Mouse (Mus musculus): ENCODE data around the gene Rin3. TPM values are rescaled to one million over a fixed set of nuclear protein-coding genes. Genes with fewer than 3 reads are reported as not detected.
A peak's percentile ranks its signal among the peaks of the same experiment; 100 is the strongest.

The Rin3 gene
- polyA plus RNA-seq, 1 experiment from 2014 or later: 5.7 TPM

DNA sequence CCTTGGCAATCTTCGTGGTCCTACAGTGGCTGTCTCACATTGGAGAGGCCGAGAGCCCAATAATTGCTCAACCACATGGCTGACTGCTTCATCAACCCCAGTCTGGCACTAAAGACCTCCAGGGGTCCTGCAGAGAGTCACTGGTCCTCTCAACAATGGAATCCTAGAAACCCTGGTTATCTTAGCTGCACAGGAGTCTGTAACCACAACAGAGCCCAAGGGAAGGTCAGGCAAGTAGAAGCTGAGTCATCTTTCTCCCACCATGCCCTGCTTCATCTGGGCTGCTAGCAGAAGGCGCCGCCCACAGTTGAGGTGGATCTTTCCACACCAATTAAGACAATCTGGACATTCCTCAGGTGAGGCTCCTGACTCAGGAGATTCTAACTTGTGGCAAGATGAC is 76.5 kb downstream of the Rin3 start:
- ATAC-seq (ENCODE audit: low read depth): peak; percentile 34; the same call in 1 of the 2 replicates

DNA sequence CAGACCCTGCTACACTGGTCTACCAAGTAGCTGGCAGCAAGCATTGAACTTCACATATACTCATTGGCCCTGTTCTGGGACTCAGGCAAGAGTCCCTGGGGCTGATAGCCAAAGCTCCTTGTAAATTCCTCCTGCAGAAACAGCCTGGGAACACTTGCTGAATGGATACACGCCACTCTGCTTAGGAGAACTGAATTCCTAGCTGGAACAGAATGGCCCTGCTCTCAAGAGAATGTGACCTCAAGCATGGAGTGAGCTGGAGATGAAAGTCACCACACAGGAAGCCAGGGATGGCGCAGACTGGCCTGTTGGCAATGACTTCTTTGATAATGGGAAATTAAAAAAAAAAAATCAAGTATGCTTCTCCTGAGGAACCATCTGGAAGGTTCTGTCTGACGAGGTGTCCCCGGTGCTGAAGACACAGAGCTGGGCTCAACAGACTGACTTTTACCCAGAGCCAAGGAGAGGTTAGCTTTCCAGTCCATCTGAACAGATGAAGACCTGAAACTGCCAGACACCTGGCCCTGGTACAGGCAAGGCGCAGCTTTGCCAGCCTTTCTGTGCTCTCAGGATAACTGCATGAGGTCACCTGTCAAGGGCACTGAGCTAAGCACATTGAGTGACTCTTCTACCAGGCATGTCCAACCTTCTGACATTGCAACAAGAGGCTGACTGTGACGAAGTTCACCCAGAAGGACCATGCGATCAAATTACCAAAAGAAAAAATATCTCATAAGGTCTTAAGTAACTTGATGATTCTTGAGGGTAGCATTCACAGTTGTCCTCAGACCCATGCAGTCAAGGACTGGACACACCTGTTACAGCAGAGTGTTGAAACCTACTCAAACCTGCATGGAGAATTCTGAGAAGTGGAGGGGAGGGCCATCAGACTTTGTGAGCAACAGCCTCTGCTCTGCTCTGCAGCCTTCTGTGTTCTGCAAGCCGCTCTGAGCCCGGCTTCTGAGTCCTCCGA is 78.6 kb downstream of the Rin3 start:
- H3K4me3 ChIP-seq (replicated peaks): no peak overlapping the region
- no peak overlapping the region for H3K27ac ChIP-seq
- WGBS (ENCODE audit: insufficient replicate concordance): 70% methylated on average over 10 of the region's 10 CpGs
- peaks cover 8% of the 10 kb centered on the region; the same call in 1 of the 2 replicates for H3K4me1 ChIP-seq (replicated peaks)
- peaks cover 41% of the 10 kb centered on the region for H3K36me3 ChIP-seq
- H3K9ac ChIP-seq: no peak overlapping the region
- no peak overlapping the region for H3K4me2 ChIP-seq
- ATAC-seq (ENCODE audit: low read depth): no peak
- no peaks in the 10 kb centered on the region for H3K9me3 ChIP-seq (replicated peaks)
- no peak for DNase-seq
- H3K27me3 ChIP-seq: no peaks in the 10 kb centered on the region

More for the DNA sequence above, 76.5 kb downstream of the Rin3 start:
- no peak overlapping the region for H3K27ac ChIP-seq
- 52% methylated on average over 4 of the region's 4 CpGs for WGBS (ENCODE audit: insufficient replicate concordance)
- H3K4me2 ChIP-seq: no peak overlapping the region
- peaks cover 40% of the 10 kb centered on the region for H3K36me3 ChIP-seq
- peak; percentile 22 for DNase-seq
- no peaks in the 10 kb centered on the region for H3K9me3 ChIP-seq (replicated peaks)
- no peak overlapping the region for H3K4me3 ChIP-seq (replicated peaks)
- H3K9ac ChIP-seq: no peak overlapping the region
- H3K4me1 ChIP-seq (replicated peaks): peaks cover 15% of the 10 kb centered on the region
- H3K27me3 ChIP-seq: no peaks in the 10 kb centered on the region

DNA sequence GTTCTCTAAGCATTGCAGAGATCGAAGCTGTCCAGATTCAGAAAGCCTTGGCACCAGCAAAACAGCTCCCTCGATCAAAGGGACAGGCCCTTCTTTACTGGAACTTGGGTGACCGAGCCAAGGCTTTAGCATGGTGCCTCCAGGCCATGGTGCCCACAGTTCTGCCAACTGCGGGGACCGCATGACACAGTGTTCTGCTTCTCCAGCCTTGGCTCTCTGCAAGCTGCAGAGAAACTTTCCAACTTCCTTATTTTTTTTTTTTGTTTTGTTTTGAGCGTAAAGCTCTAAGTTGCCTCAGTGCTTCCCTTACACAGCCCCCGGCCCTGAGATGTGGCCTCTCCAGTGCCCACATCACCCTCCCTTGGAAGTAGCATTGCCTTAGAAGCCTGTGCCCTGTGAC is 82.2 kb downstream of the Rin3 start:
- H3K27ac ChIP-seq: no peak overlapping the region
- peaks cover 39% of the 10 kb centered on the region for H3K36me3 ChIP-seq
- WGBS (ENCODE audit: insufficient replicate concordance): 50% methylated on average over 7 of the region's 7 CpGs
- no peak overlapping the region for H3K4me3 ChIP-seq (replicated peaks)
- H3K9ac ChIP-seq: no peak overlapping the region
- H3K4me2 ChIP-seq: no peak overlapping the region
- no peaks in the 10 kb centered on the region for H3K9me3 ChIP-seq (replicated peaks)
- H3K27me3 ChIP-seq: no peaks in the 10 kb centered on the region
- no peak for DNase-seq
- ATAC-seq (ENCODE audit: low read depth): 0 out of 2 replicates have a peak, but pooled peaks have one; percentile 19
- 0 out of 2 replicates have a peak, but pooled peaks cover 2% of the 10 kb centered on the region for H3K4me1 ChIP-seq (replicated peaks)

DNA sequence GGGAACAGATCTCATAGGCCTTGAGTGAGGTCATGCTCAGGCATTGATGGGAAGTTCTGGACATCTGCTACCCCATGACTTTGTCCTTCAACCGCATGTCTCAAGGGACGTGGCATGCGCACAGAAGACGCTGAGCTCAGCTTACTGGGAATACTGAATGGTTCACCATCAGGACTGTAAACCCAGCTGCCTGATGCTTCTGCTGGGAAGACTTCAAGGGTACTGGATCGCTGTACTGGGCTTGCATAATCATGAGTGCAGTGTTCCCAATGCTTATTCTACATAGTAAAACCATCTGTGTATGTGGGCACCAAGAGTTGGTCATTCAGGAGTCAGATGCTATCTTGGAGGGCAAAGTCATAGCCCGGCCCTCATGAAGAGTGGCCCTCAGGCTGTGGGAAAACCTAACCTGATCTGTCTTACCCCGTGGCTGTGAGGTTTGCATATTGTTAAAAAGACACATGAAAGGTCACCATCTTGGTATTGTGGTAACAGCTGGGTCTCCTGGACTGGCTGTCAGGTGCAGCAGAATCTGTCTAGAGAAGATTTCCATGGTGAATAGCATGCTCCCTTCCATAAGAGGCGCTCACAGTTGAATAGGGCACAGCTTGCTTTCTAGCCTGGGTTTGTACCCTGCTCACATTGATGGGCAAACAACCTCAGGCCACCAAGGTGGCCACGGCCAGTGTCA is 83.4 kb downstream of the Rin3 start:
- no peaks in the 10 kb centered on the region for H3K27me3 ChIP-seq
- H3K27ac ChIP-seq: no peak overlapping the region
- DNase-seq (no peak), ATAC-seq (ENCODE audit: low read depth) (no peak)
- no peak overlapping the region for H3K4me2 ChIP-seq
- H3K9me3 ChIP-seq (replicated peaks): no peaks in the 10 kb centered on the region
- 76% methylated on average over 9 of the region's 9 CpGs for WGBS (ENCODE audit: insufficient replicate concordance)
- peaks cover 31% of the 10 kb centered on the region for H3K36me3 ChIP-seq
- H3K9ac ChIP-seq: no peak overlapping the region
- H3K4me3 ChIP-seq (replicated peaks): no peak overlapping the region
- 0 out of 2 replicates have a peak, but pooled peaks cover 2% of the 10 kb centered on the region for H3K4me1 ChIP-seq (replicated peaks)

DNA sequence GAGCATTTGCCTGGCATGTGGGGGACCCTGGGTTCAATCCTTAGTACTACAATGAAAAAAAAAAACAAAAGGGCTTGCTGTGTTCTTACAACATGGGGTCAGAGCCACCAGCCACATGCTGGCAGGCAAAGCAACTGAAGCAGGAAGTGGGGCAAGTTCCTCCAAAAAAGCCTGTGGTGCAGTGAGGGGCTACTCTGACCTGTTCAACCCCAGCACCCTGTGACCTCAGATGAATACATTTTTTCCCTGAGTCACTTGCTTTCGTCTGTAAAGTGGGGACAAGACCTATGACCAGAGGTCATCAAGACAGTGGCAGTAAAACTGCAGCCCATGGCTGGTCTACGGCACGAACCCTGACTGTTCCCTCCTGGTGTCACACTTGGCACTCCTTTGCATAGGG is 84.2 kb downstream of the Rin3 start:
- no peak overlapping the region for H3K4me3 ChIP-seq (replicated peaks)
- no peak for ATAC-seq (ENCODE audit: low read depth)
- no peak overlapping the region for H3K9ac ChIP-seq
- peak overlapping the region; percentile 37; the same call in 1 of the 2 replicates for H3K27ac ChIP-seq
- H3K4me2 ChIP-seq: no peak overlapping the region
- 60% methylated on average over 3 of the region's 3 CpGs for WGBS (ENCODE audit: insufficient replicate concordance)
- no peaks in the 10 kb centered on the region for H3K9me3 ChIP-seq (replicated peaks)
- no peaks in the 10 kb centered on the region for H3K27me3 ChIP-seq
- no peak for DNase-seq
- peaks cover 34% of the 10 kb centered on the region for H3K36me3 ChIP-seq
- 0 out of 2 replicates have a peak, but pooled peaks cover 2% of the 10 kb centered on the region for H3K4me1 ChIP-seq (replicated peaks)

DNA sequence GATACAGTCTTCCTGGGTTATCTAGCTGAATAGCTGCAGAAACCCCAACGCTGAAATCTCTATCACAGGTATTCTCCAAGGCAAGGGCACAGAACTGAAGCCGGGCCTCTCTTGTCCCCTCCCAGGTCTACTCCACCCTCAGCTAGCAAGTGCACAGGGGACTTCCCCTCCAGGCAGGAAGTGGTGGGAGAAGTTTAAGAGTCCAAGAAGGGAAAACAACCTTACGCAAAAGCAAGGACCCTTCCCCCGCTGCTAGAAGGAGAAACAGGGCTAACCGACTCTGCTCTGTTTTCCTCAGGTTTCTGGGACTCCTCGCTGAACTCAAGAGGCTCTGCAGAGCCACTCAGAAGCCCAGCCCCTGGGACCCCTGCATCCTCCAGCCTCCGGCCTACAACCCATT is 85.2 kb downstream of the Rin3 start:
- Histone ChIP-seq H3K9me3 (replicated peaks) (no peaks in the 10 kb centered on the region), H3K27ac (peak overlapping the region; percentile 37), H3K4me1 (replicated peaks) (0 out of 2 replicates have a peak, but pooled peaks cover 2% of the 10 kb centered on the region), H3K36me3 (peaks cover 35% of the 10 kb centered on the region), H3K4me2 (0 out of 2 replicates have a peak overlapping the region, but pooled peaks have one; percentile 24), H3K27me3 (no peaks in the 10 kb centered on the region), H3K4me3 (replicated peaks) (no peak overlapping the region), H3K9ac (no peak overlapping the region)
- DNase-seq (no peak), ATAC-seq (ENCODE audit: low read depth) (no peak)
- WGBS (ENCODE audit: insufficient replicate concordance): 52% methylated on average over 7 of the region's 7 CpGs

DNA sequence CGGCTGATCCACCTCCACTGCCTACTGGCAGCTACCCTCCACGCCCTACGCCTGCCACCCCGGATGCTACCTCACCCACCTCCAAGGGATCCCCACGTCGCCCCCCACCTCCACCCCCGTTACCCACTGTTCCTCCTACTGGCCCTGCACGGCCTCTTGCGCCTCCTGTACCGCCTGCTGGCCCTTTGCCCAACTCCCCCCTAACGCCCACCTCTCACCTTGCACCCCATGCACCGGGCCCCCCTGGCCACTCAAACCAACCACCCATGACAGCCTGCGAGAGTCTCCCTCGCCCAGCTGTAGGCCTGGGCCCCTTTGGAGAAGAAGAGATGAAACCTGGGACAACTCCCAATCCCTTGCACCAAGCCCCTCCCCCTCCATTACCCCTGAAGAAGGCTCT is 85.7 kb downstream of the Rin3 start:
- H3K4me1 ChIP-seq (replicated peaks): 0 out of 2 replicates have a peak, but pooled peaks cover 2% of the 10 kb centered on the region
- H3K4me3 ChIP-seq (replicated peaks): peak overlapping the region; percentile 7; the same call in 1 of the 2 replicates
- no peak for ATAC-seq (ENCODE audit: low read depth)
- no peaks in the 10 kb centered on the region for H3K27me3 ChIP-seq
- WGBS (ENCODE audit: insufficient replicate concordance): 72% methylated on average over 14 of the region's 14 CpGs
- peaks cover 39% of the 10 kb centered on the region for H3K36me3 ChIP-seq
- no peaks in the 10 kb centered on the region for H3K9me3 ChIP-seq (replicated peaks)
- DNase-seq: no peak
- H3K4me2 ChIP-seq: peak overlapping the region; percentile 24
- no peak overlapping the region for H3K9ac ChIP-seq
- peak overlapping the region; percentile 6; the same call in 1 of the 2 replicates for H3K27ac ChIP-seq

DNA sequence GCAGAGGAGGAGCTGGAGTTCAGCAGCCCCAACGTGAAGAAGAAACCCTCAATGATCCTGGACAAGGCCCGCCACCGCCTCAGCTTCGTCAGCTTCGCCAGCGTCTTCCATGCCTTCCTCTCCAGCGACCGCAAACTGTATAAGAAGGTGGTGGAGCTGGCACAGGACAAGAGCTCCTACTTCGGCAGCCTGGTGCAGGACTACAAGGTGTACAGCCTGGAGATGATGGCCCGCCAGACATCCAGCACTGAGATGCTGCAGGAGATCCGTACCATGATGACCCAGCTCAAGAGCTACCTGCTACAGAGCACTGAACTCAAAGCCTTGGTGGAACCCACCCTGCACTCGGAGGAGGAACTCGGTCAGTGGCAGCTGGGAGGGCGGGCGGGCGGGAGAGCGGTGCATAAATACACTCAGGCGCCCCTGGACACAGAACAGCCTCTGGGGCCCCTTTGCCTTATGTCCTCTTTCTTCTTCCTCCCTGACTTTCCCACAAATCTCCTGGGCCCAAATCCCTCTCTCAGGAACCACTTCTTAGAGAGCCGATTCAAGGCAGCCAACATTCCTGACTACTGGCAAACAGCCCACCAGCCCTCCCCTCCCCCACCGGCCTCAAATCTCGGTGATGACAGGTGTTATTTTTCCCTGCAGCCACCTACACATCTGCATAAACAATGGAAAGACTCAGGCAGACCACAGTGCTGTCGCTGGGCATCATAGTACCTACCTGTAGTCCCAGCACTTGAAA is 86.8 kb downstream of the Rin3 start:
- Histone ChIP-seq H3K36me3 (peaks cover 47% of the 10 kb centered on the region), H3K9ac (no peak overlapping the region), H3K27ac (no peak overlapping the region), H3K4me3 (replicated peaks) (peak overlapping the region; percentile 12), H3K27me3 (no peaks in the 10 kb centered on the region), H3K4me1 (replicated peaks) (0 out of 2 replicates have a peak, but pooled peaks cover 2% of the 10 kb centered on the region), H3K9me3 (replicated peaks) (no peaks in the 10 kb centered on the region), H3K4me2 (peak overlapping the region; percentile 24)
- DNase-seq: no peak
- 80% methylated on average over 22 of the region's 22 CpGs for WGBS (ENCODE audit: insufficient replicate concordance)
- no peak for ATAC-seq (ENCODE audit: low read depth)

DNA sequence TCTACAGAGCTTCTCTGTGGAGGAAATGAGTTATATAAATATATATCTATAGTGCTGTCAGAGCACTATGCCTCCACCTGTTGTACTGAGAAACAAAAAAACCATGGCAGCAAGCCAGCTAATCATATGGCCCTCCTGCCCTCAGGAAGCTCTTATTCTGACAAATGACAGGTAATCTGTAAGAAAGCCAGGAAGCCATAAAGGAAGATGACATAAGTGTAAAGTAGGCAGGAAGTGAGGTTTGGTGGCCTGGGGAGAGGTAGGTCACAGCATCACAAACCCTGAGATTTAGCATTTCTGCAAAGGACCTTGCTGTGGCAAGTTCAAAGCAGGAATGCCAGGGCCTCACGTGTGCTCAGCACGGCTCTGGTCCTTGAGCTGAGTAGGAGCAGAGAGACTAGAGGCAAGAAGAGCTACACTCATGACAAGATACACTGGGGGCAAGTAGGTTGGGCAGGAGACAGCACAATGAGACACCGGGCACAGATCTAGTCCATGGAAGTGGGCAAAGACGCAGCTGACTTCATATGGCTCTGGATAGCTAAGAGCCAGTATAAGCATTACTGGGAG is 88.2 kb downstream of the Rin3 start:
- Histone ChIP-seq H3K27me3 (no peaks in the 10 kb centered on the region), H3K4me2 (no peak overlapping the region), H3K9me3 (replicated peaks) (no peaks in the 10 kb centered on the region), H3K4me3 (replicated peaks) (no peak overlapping the region), H3K36me3 (peaks cover 56% of the 10 kb centered on the region), H3K9ac (no peak overlapping the region), H3K4me1 (replicated peaks) (0 out of 2 replicates have a peak, but pooled peaks cover 2% of the 10 kb centered on the region), H3K27ac (no peak overlapping the region)
- DNase-seq: no peak
- 78% methylated on average over 4 of the region's 4 CpGs for WGBS (ENCODE audit: insufficient replicate concordance)
- no peak for ATAC-seq (ENCODE audit: low read depth)

DNA sequence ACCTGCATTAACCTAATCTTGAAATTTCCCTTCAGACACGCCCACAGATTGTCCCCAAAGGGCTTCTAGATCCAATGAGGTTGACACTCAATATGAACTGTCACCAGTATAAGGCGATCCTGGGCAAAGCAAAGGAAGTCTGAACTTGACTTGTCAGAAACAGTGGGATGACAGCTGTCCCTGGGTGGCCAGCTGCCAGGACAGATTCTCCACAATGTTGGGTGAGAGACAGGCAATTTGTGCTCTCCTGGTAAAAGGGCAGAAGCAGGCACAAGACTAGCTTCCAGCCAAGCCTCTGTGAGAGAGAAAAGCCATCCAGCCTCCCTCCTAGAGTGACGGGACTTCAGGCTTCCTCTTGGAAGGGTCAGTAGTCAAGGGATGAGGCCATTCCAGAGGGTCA is 89.5 kb downstream of the Rin3 start:
- no peak for ATAC-seq (ENCODE audit: low read depth)
- peaks cover 62% of the 10 kb centered on the region for H3K36me3 ChIP-seq
- H3K4me3 ChIP-seq (replicated peaks): no peak overlapping the region

More for the DNA sequence above, 89.5 kb downstream of the Rin3 start:
- no peak for DNase-seq
- no peak overlapping the region for H3K27ac ChIP-seq
- 51% methylated on average over 3 of the region's 3 CpGs for WGBS (ENCODE audit: insufficient replicate concordance)
- no peaks in the 10 kb centered on the region for H3K9me3 ChIP-seq (replicated peaks)
- 0 out of 2 replicates have a peak, but pooled peaks cover 2% of the 10 kb centered on the region for H3K4me1 ChIP-seq (replicated peaks)
- no peaks in the 10 kb centered on the region for H3K27me3 ChIP-seq
- no peak overlapping the region for H3K4me2 ChIP-seq
- no peak overlapping the region for H3K9ac ChIP-seq
